Mouse (Mus musculus) heart, postnatal 0 days (tissue): ENCODE results near the gene Slc9a3r2. TPM values are rescaled to one million over a fixed set of nuclear protein-coding genes. Genes with fewer than 3 reads are reported as not detected.

Source experiments
- ATAC-seq: fragments of 200-750 bp; cut with Nextera tagmentation; 2 replicates; pipeline ENCODE4 v1.8.0; 2017; ENCODE audit warnings: low read depth, moderate number of reproducible peaks, moderate library complexity; ENCODE audit not compliant: insufficient read depth
- DNase-seq: peaks from one replicate; pipeline ENCODE4 v3.0.0-alpha.2; 2016; ENCODE audit warnings: low spot score
- H3K27ac ChIP-seq: fragments of 300-500 bp; sonication (generic); 2 replicates; pipeline ENCODE4 v1.5.1; 2014; ENCODE audit warnings: low read depth, mild to moderate bottlenecking
- H3K27me3 ChIP-seq: fragments of 300-500 bp; sonication (generic); 2 replicates; pipeline ENCODE4 v1.6.1; 2014; ENCODE audit warnings: low read length, mixed read lengths; ENCODE audit not compliant: control insufficient read depth, insufficient read depth
- H3K36me3 ChIP-seq: fragments of 300-500 bp; sonication (generic); replicated peaks from 2 replicates; pipeline ENCODE4 v1.6.1; 2014; ENCODE audit warnings: low read length, mixed read lengths; ENCODE audit not compliant: control insufficient read depth, insufficient read depth
- H3K4me1 ChIP-seq: fragments of 300-500 bp; sonication (generic); 2 replicates; pipeline ENCODE4 v1.6.1; 2014; ENCODE audit warnings: antibody characterized with exemption; ENCODE audit not compliant: control insufficient read depth, insufficient read depth
- H3K4me2 ChIP-seq: fragments of 300-500 bp; sonication (generic); 2 replicates; pipeline ENCODE4 v1.6.1; 2014; ENCODE audit warnings: low read depth, mild to moderate bottlenecking, low read length, moderate library complexity
- H3K4me3 ChIP-seq: fragments of 300-500 bp; sonication (generic); 2 replicates; pipeline ENCODE4 v1.5.1; 2014; ENCODE audit warnings: low read depth, low read length
- H3K9ac ChIP-seq: fragments of 300-500 bp; sonication (generic); replicated peaks from 2 replicates; pipeline ENCODE4 v1.6.1; 2014; ENCODE audit warnings: low read depth, low read length, mixed read lengths
- H3K9me3 ChIP-seq: fragments of 300-500 bp; sonication (generic); replicated peaks from 2 replicates; pipeline ENCODE4 v1.6.1; 2016; ENCODE audit warnings: low read length; ENCODE audit not compliant: control insufficient read depth
- CTCF ChIP-seq: IDR thresholded peaks from 2 replicates; pipeline ENCODE4 v1.5.1; 2016; ENCODE audit warnings: antibody characterized with exemption, control low read depth, low read depth
- EP300 ChIP-seq: IDR thresholded peaks from 2 replicates; pipeline ENCODE4 v1.6.1; 2016; ENCODE audit warnings: antibody characterized with exemption, low read depth
- WGBS: fragments of 180-500 bp; shearing (Covaris S2); extraction: QIAGEN DNeasy Blood & Tissue Kit; methylation state at CpG from one replicate; pipeline ENCODE4 v1.1.7; 2014; 5-methylcytosine and 5-hydroxymethylcytosine counted together
- polyA plus RNA-seq: library from polyadenylated mRNA; unstranded; fragments of >200 nt; fragmentation: Nextera tagmentation; extraction: Ambion mirVana; gene quantifications from 2 replicates; pipeline ENCODE4 v1.2.1, GENCODE M21; 2015
- total RNA-seq: library from RNA; depleted of rRNA; stranded (reverse); fragments of >200 nt; gene quantifications from 2 replicates; pipeline ENCODE4 v1.2.3, GENCODE M21; 2014; ENCODE audit warnings: low replicate concordance

The Slc9a3r2 gene
- total and polyA plus RNA-seq, 2 experiments from 2014 or later: 68.1 to 87.9 TPM

- peaks cover 9% of the 10 kb centered on the region; the same call in 1 of the 2 replicates for H3K4me1 ChIP-seq
- H3K9ac ChIP-seq: no peak overlapping the region
- DNase-seq: peak; percentile 61
- H3K9me3 ChIP-seq: no peaks in the 10 kb centered on the region
- H3K36me3 ChIP-seq: peaks cover 60% of the 10 kb centered on the region
- no peak overlapping the region for H3K4me2 ChIP-seq
- ATAC-seq: no peak
- no peak for TF ChIP-seq EP300
- peak; percentile 89 for TF ChIP-seq CTCF
- no peaks in the 10 kb centered on the region for H3K27me3 ChIP-seq
- no peak overlapping the region for H3K4me3 ChIP-seq
- no peak overlapping the region for H3K27ac ChIP-seq
- WGBS: 8% methylated on average over 5 of the region's 5 CpGs
These were observed 21.5 kb downstream of the Slc9a3r2 start for GRCm38 (mm10) chr17:24628646-24629045.

- Histone ChIP-seq H3K4me1 (no peaks in the 10 kb centered on the region), H3K4me2 (no peak overlapping the region), H3K27me3 (no peaks in the 10 kb centered on the region), H3K27ac (no peak overlapping the region), H3K4me3 (no peak overlapping the region), H3K9ac (no peak overlapping the region), H3K9me3 (no peaks in the 10 kb centered on the region), H3K36me3 (peaks cover 92% of the 10 kb centered on the region)
- WGBS: 85% methylated on average over 8 of the region's 8 CpGs
- TF ChIP-seq CTCF: no peak
- TF ChIP-seq EP300: no peak
- ATAC-seq (no peak), DNase-seq (no peak)
These were observed 24.7 kb downstream of the Slc9a3r2 start for GRCm38 (mm10) chr17:24625472-24625871.

GRCm38 (mm10) chr17:24617561-24618194, 32.4 kb downstream of the Slc9a3r2 start:
- no peak overlapping the region for H3K27ac ChIP-seq
- H3K9me3 ChIP-seq: no peaks in the 10 kb centered on the region
- no peak overlapping the region for H3K4me2 ChIP-seq
- 83% methylated on average over 14 of the region's 14 CpGs for WGBS
- H3K27me3 ChIP-seq: no peaks in the 10 kb centered on the region
- TF ChIP-seq EP300 (no peak), CTCF (no peak)
- no peaks in the 10 kb centered on the region for H3K4me1 ChIP-seq
- no peak overlapping the region for H3K9ac ChIP-seq
- no peak for ATAC-seq
- DNase-seq: no peak
- H3K36me3 ChIP-seq: peaks cover 85% of the 10 kb centered on the region
- H3K4me3 ChIP-seq: no peak overlapping the region

- TF ChIP-seq EP300 (no peak), CTCF (no peak)
- no peak overlapping the region for H3K27ac ChIP-seq
- H3K9ac ChIP-seq: no peak overlapping the region
- no peaks in the 10 kb centered on the region for H3K27me3 ChIP-seq
- peaks cover 63% of the 10 kb centered on the region for H3K36me3 ChIP-seq
- no peaks in the 10 kb centered on the region for H3K9me3 ChIP-seq
- DNase-seq: no peak
- no peaks in the 10 kb centered on the region for H3K4me1 ChIP-seq
- WGBS: 37% methylated on average over 2 of the region's 2 CpGs
- H3K4me2 ChIP-seq: no peak overlapping the region
- ATAC-seq: no peak
- H3K4me3 ChIP-seq: no peak overlapping the region
These were observed 39.4 kb downstream of the Slc9a3r2 start for GRCm38 (mm10) chr17:24610711-24611110.

GRCm38 (mm10) chr17:24608874-24609273, 41.3 kb downstream of the Slc9a3r2 start:
- H3K27me3 ChIP-seq: no peaks in the 10 kb centered on the region
- WGBS: 81% methylated on average over 8 of the region's 8 CpGs
- ATAC-seq (no peak), DNase-seq (no peak)
- H3K36me3 ChIP-seq: peaks cover 61% of the 10 kb centered on the region
- H3K4me3 ChIP-seq: no peak overlapping the region
- H3K27ac ChIP-seq: no peak overlapping the region
- H3K4me2 ChIP-seq: no peak overlapping the region
- no peak overlapping the region for H3K9ac ChIP-seq
- no peaks in the 10 kb centered on the region for H3K9me3 ChIP-seq
- H3K4me1 ChIP-seq: no peaks in the 10 kb centered on the region
- no peak for TF ChIP-seq EP300
- TF ChIP-seq CTCF: no peak

GRCm38 (mm10) chr17:24608370-24608769, 41.8 kb downstream of the Slc9a3r2 start:
- no peak overlapping the region for H3K9ac ChIP-seq
- H3K36me3 ChIP-seq: peaks cover 56% of the 10 kb centered on the region
- no peaks in the 10 kb centered on the region for H3K27me3 ChIP-seq
- WGBS: 84% methylated on average over 4 of the region's 4 CpGs
- TF ChIP-seq CTCF (no peak), EP300 (no peak)
- no peak overlapping the region for H3K27ac ChIP-seq
- no peak overlapping the region for H3K4me3 ChIP-seq
- no peaks in the 10 kb centered on the region for H3K9me3 ChIP-seq
- no peak for DNase-seq
- ATAC-seq: no peak
- H3K4me1 ChIP-seq: no peaks in the 10 kb centered on the region
- no peak overlapping the region for H3K4me2 ChIP-seq
